Mouse (Mus musculus): ENCODE data around the gene Sptan1. TPM values are rescaled to one million over a fixed set of nuclear protein-coding genes. Genes with fewer than 3 reads are reported as not detected.
"Not testable (repeated sequence)": the region's sequence is repeated elsewhere in the genome, so short reads cannot be mapped to it uniquely, and the experiment has no call there.

Gene Sptan1
- polyA plus RNA-seq, 1 experiment: 117 TPM

DNA sequence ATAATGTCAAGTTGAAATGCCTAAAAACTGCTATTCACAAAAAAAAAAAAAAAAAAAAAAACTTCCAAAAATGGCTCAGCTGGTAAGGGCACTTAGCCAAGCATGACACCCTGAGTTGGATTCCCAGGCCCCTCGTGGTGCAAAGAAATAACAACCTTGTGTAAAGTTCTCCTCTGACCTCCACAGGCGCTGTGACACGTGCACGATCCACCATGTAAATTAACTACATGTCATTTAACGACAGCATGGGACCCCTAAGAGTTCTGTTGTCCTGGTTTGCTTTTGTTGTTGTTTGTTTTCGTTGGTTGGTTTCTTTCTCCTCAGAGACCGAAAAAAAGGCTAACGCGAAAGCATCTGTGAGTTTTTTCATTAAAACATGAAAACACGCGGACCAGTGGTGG, 82.7 kb downstream of the Sptan1 start:
- Histone ChIP-seq H3K4me1 (ENCODE audit: control insufficient read depth, insufficient read depth, low read length) (peaks cover 8% of the 10 kb centered on the region), H3K36me3 (ENCODE audit: control insufficient read depth, insufficient read depth, low read length) (no peaks in the 10 kb centered on the region), H3K27ac (ENCODE audit: control insufficient read depth, insufficient read depth, low read depth, low read length) (peak overlapping the region; percentile 70), H3K4me3 (ENCODE audit: control insufficient read depth, low read depth, low read length) (peak overlapping the region; percentile 90), H3K27me3 (ENCODE audit: control insufficient read depth, insufficient read depth, low read length) (no peaks in the 10 kb centered on the region)
- TF ChIP-seq CTCF (IDR thresholded peaks at IDR 0.05; ENCODE audit: control insufficient read depth, insufficient read depth, insufficient replicate concordance, low read depth, low read length) (no peak), POLR2A (IDR thresholded peaks at IDR 0.05; ENCODE audit: control insufficient read depth, low read depth, low read length) (no peak)

DNA sequence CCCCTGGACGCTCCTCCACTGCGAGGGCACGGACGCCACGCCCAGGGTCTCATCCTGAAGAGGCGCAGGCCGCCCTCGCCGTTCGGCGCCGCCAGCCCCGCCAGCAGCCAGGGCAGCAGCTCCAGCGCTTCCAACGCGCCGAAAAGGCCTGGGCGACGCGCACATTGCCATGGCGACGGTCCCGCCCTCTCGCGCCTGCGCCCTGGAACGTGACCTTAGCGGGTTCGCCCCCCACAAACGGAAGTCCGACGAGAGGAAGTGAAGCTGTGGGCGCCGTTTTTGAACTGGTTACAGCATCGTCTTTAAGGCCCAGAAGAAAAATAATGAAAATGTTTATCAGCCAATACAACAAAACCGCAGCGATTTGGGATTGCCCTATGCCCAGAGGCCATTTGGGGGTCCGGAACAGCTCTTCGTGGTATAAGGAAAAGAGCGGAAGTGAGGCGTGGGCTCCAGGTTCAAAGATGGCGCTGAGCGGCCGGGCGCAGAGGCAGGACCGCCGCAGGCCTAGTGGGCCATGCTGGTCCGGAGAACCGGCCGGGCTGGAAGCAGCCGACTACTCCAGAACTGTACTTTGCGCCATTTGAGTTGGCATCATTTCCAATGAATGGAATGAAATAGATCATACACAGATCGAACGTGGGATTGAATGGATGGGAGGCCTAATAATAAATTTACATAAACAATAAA, 83.5 kb downstream of the Sptan1 start, which contains the start of gene Wdr34:
Gene Wdr34 (minus strand): TSS at position 183 of the 690 bp plus-strand sequence.
- Histone ChIP-seq H3K27me3 (ENCODE audit: control insufficient read depth, insufficient read depth, low read length) (no peaks in the 10 kb centered on the region), H3K4me3 (ENCODE audit: control insufficient read depth, low read depth, low read length) (peak within 1 kb of the TSS; percentile 90), H3K36me3 (ENCODE audit: control insufficient read depth, insufficient read depth, low read length) (no peaks in the 10 kb centered on the region), H3K4me1 (ENCODE audit: control insufficient read depth, insufficient read depth, low read length) (peaks cover 8% of the 10 kb centered on the region), H3K27ac (ENCODE audit: control insufficient read depth, insufficient read depth, low read depth, low read length) (peak within 1 kb of the TSS; percentile 96)
- peak; percentile 70 for TF ChIP-seq POLR2A (IDR thresholded peaks at IDR 0.05; ENCODE audit: control insufficient read depth, low read depth, low read length)
- no peak for TF ChIP-seq CTCF (IDR thresholded peaks at IDR 0.05; ENCODE audit: control insufficient read depth, insufficient read depth, insufficient replicate concordance, low read depth, low read length)

DNA sequence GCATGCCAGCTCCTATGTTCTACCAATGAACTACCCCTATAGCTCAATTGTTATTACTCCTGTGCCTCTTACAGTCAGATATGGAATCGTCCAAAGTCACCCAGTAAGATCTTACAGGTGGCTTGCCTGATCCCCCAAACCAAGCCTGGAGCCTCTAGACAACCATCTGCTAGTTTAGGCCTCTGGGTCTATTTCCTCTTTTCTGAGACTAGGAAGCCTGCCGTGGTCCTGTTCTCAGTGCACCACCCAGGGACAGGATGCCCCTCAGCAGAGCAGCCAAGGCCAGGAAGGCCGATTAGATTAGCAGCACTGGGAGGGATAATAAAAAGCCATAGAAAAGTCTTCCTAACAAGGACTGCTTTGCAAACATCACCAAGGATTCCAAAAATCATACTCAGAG, 84.5 kb downstream of the Sptan1 start:
- Histone ChIP-seq H3K36me3 (ENCODE audit: control insufficient read depth, insufficient read depth, low read length) (no peaks in the 10 kb centered on the region), H3K27me3 (ENCODE audit: control insufficient read depth, insufficient read depth, low read length) (no peaks in the 10 kb centered on the region), H3K27ac (ENCODE audit: control insufficient read depth, insufficient read depth, low read depth, low read length) (peak overlapping the region; percentile 96), H3K4me3 (ENCODE audit: control insufficient read depth, low read depth, low read length) (no peak overlapping the region), H3K4me1 (ENCODE audit: control insufficient read depth, insufficient read depth, low read length) (peaks cover 8% of the 10 kb centered on the region)
- TF ChIP-seq POLR2A (IDR thresholded peaks at IDR 0.05; ENCODE audit: control insufficient read depth, low read depth, low read length) (no peak), CTCF (IDR thresholded peaks at IDR 0.05; ENCODE audit: control insufficient read depth, insufficient read depth, insufficient replicate concordance, low read depth, low read length) (no peak)

DNA sequence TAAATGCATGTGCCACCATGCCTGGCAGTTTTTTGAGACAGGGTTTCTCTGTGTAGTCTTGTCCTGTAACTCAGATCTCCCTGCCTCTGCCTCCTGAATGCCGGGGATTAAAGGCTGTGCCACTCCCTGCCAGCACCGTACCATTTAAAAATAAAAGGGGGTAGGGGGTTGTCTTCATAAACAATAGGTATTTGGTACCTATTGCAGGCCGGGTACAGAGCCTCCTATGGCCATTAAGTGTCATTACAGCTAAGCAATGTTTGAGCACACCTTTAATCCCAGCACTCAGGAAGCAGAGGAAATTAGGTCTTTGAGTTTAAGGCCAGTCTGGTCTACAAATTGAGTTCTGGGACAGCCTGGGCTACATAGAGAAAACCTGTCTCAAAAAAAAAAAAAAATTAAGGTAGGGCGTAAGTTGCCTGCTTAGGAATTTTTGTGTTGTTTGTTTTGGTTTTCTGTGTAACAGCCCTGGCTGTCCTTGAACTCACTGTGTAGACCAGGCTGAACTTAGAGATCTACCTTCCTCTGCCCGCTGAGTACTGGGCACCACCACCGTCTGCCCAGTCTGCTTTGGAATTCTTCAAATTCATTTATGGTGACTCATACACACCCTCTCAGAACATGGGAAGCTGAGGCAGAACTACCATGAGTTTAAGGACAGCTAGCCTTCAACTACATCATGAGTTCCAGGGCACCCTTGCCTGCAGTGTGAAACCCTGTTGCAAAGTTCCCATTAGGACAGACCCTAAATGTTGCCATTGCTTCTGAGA, 86.8 kb downstream of the Sptan1 start:
- Histone ChIP-seq H3K27ac (ENCODE audit: control insufficient read depth, insufficient read depth, low read depth, low read length) (no peak overlapping the region), H3K27me3 (ENCODE audit: control insufficient read depth, insufficient read depth, low read length) (no peaks in the 10 kb centered on the region), H3K4me1 (ENCODE audit: control insufficient read depth, insufficient read depth, low read length) (peaks cover 12% of the 10 kb centered on the region), H3K4me3 (ENCODE audit: control insufficient read depth, low read depth, low read length) (no peak overlapping the region), H3K36me3 (ENCODE audit: control insufficient read depth, insufficient read depth, low read length) (no peaks in the 10 kb centered on the region)
- no peak for TF ChIP-seq POLR2A (IDR thresholded peaks at IDR 0.05; ENCODE audit: control insufficient read depth, low read depth, low read length)
- no peak for TF ChIP-seq CTCF (IDR thresholded peaks at IDR 0.05; ENCODE audit: control insufficient read depth, insufficient read depth, insufficient replicate concordance, low read depth, low read length)

DNA sequence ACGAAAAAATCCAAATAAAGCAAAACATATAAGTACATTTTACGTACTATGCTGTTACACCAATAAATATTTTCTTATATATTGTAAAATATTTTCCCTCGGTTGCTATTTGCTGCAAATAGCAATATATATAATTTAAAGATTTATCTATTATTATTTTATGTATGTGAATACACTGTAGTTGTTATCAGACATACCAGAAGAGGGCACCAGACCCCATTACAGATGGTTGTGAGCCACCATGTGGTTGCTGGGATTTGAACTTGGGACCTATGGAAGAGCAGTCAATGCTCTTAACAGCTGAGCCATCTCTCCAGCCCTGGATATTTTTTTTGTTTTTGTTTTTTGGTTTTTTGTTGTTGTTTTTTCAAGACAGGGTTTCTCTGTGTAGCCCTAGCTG, 90.0 kb downstream of the Sptan1 start:
- not testable (repeated sequence) for H3K36me3 ChIP-seq (ENCODE audit: control insufficient read depth, insufficient read depth, low read length); H3K4me3 ChIP-seq (ENCODE audit: control insufficient read depth, low read depth, low read length); H3K27me3 ChIP-seq (ENCODE audit: control insufficient read depth, insufficient read depth, low read length); H3K27ac ChIP-seq (ENCODE audit: control insufficient read depth, insufficient read depth, low read depth, low read length); H3K4me1 ChIP-seq (ENCODE audit: control insufficient read depth, insufficient read depth, low read length)

DNA sequence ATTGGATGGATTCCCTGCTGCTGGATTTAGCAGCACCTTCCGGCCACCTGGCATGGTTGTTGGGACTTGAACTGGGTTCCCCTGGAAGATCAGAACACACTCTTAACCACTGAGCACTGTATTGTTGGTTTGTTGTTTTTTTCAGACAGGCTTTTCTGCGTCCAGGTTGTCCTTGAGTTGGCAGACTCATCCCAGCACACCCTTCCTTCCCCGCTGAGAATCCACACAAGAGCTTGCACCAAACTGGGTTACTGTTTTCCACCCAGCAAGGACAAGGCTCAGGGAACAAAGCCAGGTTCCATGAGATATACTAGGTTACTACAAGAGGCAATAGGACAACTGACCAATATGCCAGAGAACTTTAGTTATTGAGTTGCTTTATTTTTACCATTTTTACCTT, 91.4 kb downstream of the Sptan1 start:
- H3K4me1 ChIP-seq (ENCODE audit: control insufficient read depth, insufficient read depth, low read length): peaks cover 18% of the 10 kb centered on the region
- H3K27me3 ChIP-seq (ENCODE audit: control insufficient read depth, insufficient read depth, low read length): no peaks in the 10 kb centered on the region
- no peaks in the 10 kb centered on the region for H3K36me3 ChIP-seq (ENCODE audit: control insufficient read depth, insufficient read depth, low read length)
- H3K4me3 ChIP-seq (ENCODE audit: control insufficient read depth, low read depth, low read length): peak overlapping the region; percentile 49; the same call in 1 of the 2 replicates
- H3K27ac ChIP-seq (ENCODE audit: control insufficient read depth, insufficient read depth, low read depth, low read length): peak overlapping the region; percentile 59; the same call in 1 of the 2 replicates
- no peak for TF ChIP-seq POLR2A (IDR thresholded peaks at IDR 0.05; ENCODE audit: control insufficient read depth, low read depth, low read length)
- no peak for TF ChIP-seq CTCF (IDR thresholded peaks at IDR 0.05; ENCODE audit: control insufficient read depth, insufficient read depth, insufficient replicate concordance, low read depth, low read length)

DNA sequence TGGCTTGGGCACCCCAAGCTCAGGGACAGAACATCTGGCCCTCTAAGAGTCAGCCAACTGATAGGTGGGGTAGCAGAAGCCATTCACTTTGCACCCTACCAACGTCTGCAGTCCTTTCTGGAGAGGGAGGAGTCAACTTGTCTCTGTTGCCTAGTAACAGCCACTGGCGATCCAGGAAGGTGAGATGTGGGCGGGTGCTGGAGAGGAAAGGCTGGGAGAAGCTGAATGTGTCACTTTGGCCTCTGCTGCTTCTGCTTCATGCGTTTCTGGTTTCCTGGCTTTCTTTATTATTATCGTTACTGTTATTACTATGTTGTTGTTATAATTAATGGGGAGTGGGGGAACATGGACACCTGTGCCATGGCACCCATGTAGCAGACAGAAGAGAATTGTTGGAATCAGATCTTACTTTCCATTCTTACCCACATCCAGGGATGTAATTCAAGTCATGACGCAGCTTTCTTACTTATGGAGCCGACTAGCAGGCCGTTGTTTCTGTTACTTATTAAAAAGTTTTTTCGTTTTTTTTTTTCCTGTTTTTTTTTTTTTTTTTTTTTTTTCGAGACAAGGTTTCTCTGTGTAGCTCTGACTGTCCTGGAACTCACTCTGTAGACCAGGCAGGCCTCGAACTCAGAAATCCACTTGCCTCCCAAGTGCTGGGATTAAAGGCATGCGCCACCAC, 92.0 kb downstream of the Sptan1 start, which contains the start of gene Set:
Gene Set (plus strand): TSS at position 156 of the 682 bp plus-strand sequence.
- no peaks in the 10 kb centered on the region for H3K36me3 ChIP-seq (ENCODE audit: control insufficient read depth, insufficient read depth, low read length)
- peaks cover 19% of the 10 kb centered on the region for H3K4me1 ChIP-seq (ENCODE audit: control insufficient read depth, insufficient read depth, low read length)
- H3K4me3 ChIP-seq (ENCODE audit: control insufficient read depth, low read depth, low read length): peak within 1 kb of the TSS; percentile 49
- TF ChIP-seq CTCF (IDR thresholded peaks at IDR 0.05; ENCODE audit: control insufficient read depth, insufficient read depth, insufficient replicate concordance, low read depth, low read length): no peak
- peak; percentile 41; the same call in 1 of the 2 replicates for TF ChIP-seq POLR2A (IDR thresholded peaks at IDR 0.05; ENCODE audit: control insufficient read depth, low read depth, low read length)
- H3K27ac ChIP-seq (ENCODE audit: control insufficient read depth, insufficient read depth, low read depth, low read length): peak within 1 kb of the TSS; percentile 59; the same call in 1 of the 2 replicates
- no peaks in the 10 kb centered on the region for H3K27me3 ChIP-seq (ENCODE audit: control insufficient read depth, insufficient read depth, low read length)
